Mouse (Mus musculus) G1E (cell line): ENCODE measurements around the gene F12. TPM values are rescaled to one million over a fixed set of nuclear protein-coding genes. Genes with fewer than 3 reads are reported as not detected.
A peak's percentile ranks its signal among the peaks of the same experiment; 100 is the strongest.

Experiments
- ATAC-seq: 2 replicates; pipeline ENCODE4 v1.8.0; 2016; ENCODE audit warnings: mild to moderate bottlenecking; ENCODE audit not compliant: insufficient number of reproducible peaks, poor library complexity, low FRiP score, severe bottlenecking; ENCODE audit errors: extremely low read depth
- DNase-seq: peaks from one replicate; pipeline ENCODE4 v3.0.0; 2012; ENCODE audit warnings: low spot score
- H3K27me3 ChIP-seq: 2 replicates; pipeline ENCODE4 v1.6.1; 2012; ENCODE audit warnings: mild to moderate bottlenecking, low read length, inconsistent platforms; ENCODE audit not compliant: insufficient read depth
- H3K36me3 ChIP-seq: replicated peaks from 2 replicates; pipeline ENCODE3; 2012; ENCODE audit warnings: mild to moderate bottlenecking, inconsistent platforms
- H3K4me1 ChIP-seq: 2 replicates; pipeline ENCODE4 v1.6.1; 2012; ENCODE audit warnings: low read depth, low read length, inconsistent platforms, mixed read lengths; ENCODE audit not compliant: insufficient read depth
- H3K4me3 ChIP-seq: 2 replicates; pipeline ENCODE4 v1.5.1; 2012; ENCODE audit warnings: low read depth, mild to moderate bottlenecking, inconsistent platforms, low read length, moderate library complexity, mixed read lengths
- H3K9me3 ChIP-seq: replicated peaks from 2 replicates; pipeline ENCODE4 v1.6.1; 2012; ENCODE audit warnings: inconsistent platforms
- CTCF ChIP-seq: IDR thresholded peaks from 2 replicates; pipeline ENCODE4 v1.5.1; 2012; ENCODE audit warnings: low read depth, low read length, inconsistent platforms, mixed read lengths
- GATA1 ChIP-seq: IDR thresholded peaks from 2 replicates; pipeline ENCODE4 v1.6.1; 2012; ENCODE audit warnings: borderline replicate concordance, low read length, inconsistent platforms, mixed read lengths
- GATA2 ChIP-seq: IDR thresholded peaks from 2 replicates; pipeline ENCODE4 v1.6.1; 2012; ENCODE audit warnings: low read depth, low read length, inconsistent platforms, borderline replicate concordance
- POLR2AphosphoS5 ChIP-seq: IDR thresholded peaks from 2 replicates; pipeline ENCODE4 v1.6.1; 2012; ENCODE audit warnings: low read depth, low read length, inconsistent platforms; ENCODE audit not compliant: insufficient replicate concordance
- TAL1 ChIP-seq: conservative IDR thresholded peaks from 2 replicates; pipeline ENCODE4 v1.6.1; 2012; ENCODE audit warnings: low read depth, low read length, inconsistent platforms, mixed read lengths
- polyA plus RNA-seq: library from polyadenylated mRNA; stranded (reverse); fragments of >175 nt; gene quantifications from 2 replicates; pipeline ENCODE4 v1.2.3, GENCODE M21; 2012
- total RNA-seq, 2 experiments: library from RNA; stranded (forward) in 1 of 2; stranded (reverse) in 1 of 2; fragments of 200-1000 nt in 1 of 2; fragments of >200 nt in 1 of 2; fragmentation: Nextera tagmentation in 1 of 2; gene quantifications; 2 replicates each; pipeline ENCODE4 v1.2.3; 2014 to 2017

F12 gene
- total and polyA plus RNA-seq, 3 experiments, result 0.05 TPM; not detected in 2

DNA sequence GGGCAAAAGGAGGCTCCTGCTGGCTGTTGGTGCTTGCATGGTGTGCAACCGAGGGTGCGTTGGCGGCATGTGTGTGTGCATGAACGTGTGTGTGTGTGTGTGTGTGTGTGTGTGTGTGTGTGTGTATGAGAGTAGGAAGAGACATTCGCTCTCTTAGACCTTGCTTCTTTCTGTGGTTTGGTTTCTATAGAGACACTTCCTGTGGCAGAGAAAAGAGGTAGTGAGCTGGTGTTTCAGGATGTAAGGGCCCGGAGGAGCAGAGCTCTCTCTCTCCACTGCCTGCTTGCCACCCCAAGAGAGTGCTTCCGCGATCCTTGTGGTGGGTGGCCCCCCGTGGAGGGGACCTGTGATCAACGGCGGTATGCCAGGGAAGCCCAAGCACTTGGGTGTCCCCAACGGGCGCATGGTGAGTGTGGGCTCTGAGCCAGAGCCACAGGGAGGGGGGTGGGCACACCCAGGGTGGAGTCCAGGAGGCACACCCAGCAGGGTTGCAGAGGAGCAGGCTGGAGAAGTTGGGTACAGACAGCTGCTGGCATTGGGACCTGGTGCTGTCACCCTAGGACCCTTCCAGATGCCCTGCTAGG is 57.0 kb downstream of the F12 start, which contains the start of gene Rgs14:
Gene Rgs14, plus strand, starts transcription at position 202 of the 584 bp plus-strand sequence.
- TF ChIP-seq TAL1, result no peak
- Histone ChIP-seq H3K4me3 (peak within 1 kb of the TSS; percentile 72), H3K9me3 (no peaks in the 10 kb centered on the region), H3K4me1 (peaks cover 49% of the 10 kb centered on the region), H3K27me3 (peaks cover 38% of the 10 kb centered on the region), H3K36me3 (peaks cover 11% of the 10 kb centered on the region)
- ATAC-seq, result peak; percentile 87
- DNase-seq, result peak; percentile 84

GRCm38 (mm10) chr13:55368401-55368800 is 58.2 kb downstream of the F12 start:
- no peak for ATAC-seq

More at GRCm38 (mm10) chr13:55368401-55368800, 58.2 kb downstream of the F12 start:
- Histone ChIP-seq H3K36me3 (peaks cover 7% of the 10 kb centered on the region), H3K4me3 (no peak overlapping the region), H3K9me3 (no peaks in the 10 kb centered on the region), H3K27me3 (peaks cover 27% of the 10 kb centered on the region; the same call in 1 of the 2 replicates), H3K4me1 (peaks cover 49% of the 10 kb centered on the region)
- DNase-seq, result no peak
- TF ChIP-seq POLR2AphosphoS5, result no peak
- TF ChIP-seq GATA2, result no peak
- no peak for TF ChIP-seq TAL1
- TF ChIP-seq GATA1, result no peak
- TF ChIP-seq CTCF, result no peak

Other genes starting within 250 kb of the F12 start
- 99.3 and 111 TPM in 2 replicates for gene Nsd1, start 217.0 kb downstream of the F12 start, total RNA-seq (2014; fragmentation: Nextera tagmentation)
- 52.9 and 64.1 TPM in 2 replicates for gene Nsd1, start 217.0 kb downstream of the F12 start, total RNA-seq (2017)
- 11.6 and 14.8 TPM in 2 replicates for gene Nsd1, start 217.0 kb downstream of the F12 start, polyA plus RNA-seq
- 826 and 898 TPM in 2 replicates for gene Prelid1, start 106.3 kb downstream of the F12 start, total RNA-seq (2014; fragmentation: Nextera tagmentation)
- 325 and 333 TPM in 2 replicates for gene Prelid1, start 106.3 kb downstream of the F12 start, total RNA-seq (2017)
- 395 and 733 TPM in 2 replicates for gene Prelid1, start 106.3 kb downstream of the F12 start, polyA plus RNA-seq
- 35.2 and 67.7 TPM in 2 replicates for gene Rab24, start 104.8 kb downstream of the F12 start, total RNA-seq (2014; fragmentation: Nextera tagmentation)
- gene Rab24, start 104.8 kb downstream of the F12 start, total RNA-seq (2017), result 70.2 and 104 TPM in 2 replicates
- 136 and 138 TPM in 2 replicates for gene Rab24, start 104.8 kb downstream of the F12 start, polyA plus RNA-seq
- 0.87 and 33.8 TPM in 2 replicates for gene Mxd3, start 97.0 kb downstream of the F12 start, total RNA-seq (2014; fragmentation: Nextera tagmentation)
- gene Mxd3, start 97.0 kb downstream of the F12 start, total RNA-seq (2017), result 8.3 and 10.8 TPM in 2 replicates
- 3.8 and 4.7 TPM in 2 replicates for gene Mxd3, start 97.0 kb downstream of the F12 start, polyA plus RNA-seq
- 68.4 and 77.7 TPM in 2 replicates for gene Lman2, start 64.0 kb downstream of the F12 start, total RNA-seq (2014; fragmentation: Nextera tagmentation)
- 76.9 and 91.1 TPM in 2 replicates for gene Lman2, start 64.0 kb downstream of the F12 start, total RNA-seq (2017)
- gene Lman2, start 64.0 kb downstream of the F12 start, polyA plus RNA-seq, result 41.1 and 124 TPM in 2 replicates
- 2.2 and 6.4 TPM in 2 replicates for gene Rgs14, start 57.1 kb downstream of the F12 start, total RNA-seq (2014; fragmentation: Nextera tagmentation)
- 10.0 and 10.1 TPM in 2 replicates for gene Rgs14, start 57.1 kb downstream of the F12 start, total RNA-seq (2017)
- gene Rgs14, start 57.1 kb downstream of the F12 start, polyA plus RNA-seq, result 6.0 and 6.6 TPM in 2 replicates
- gene Slc34a1, start 28.6 kb downstream of the F12 start, total RNA-seq (2014; fragmentation: Nextera tagmentation), result not detected in 2 replicates
- gene Slc34a1, start 28.6 kb downstream of the F12 start, total RNA-seq (2017), result 0.06 and 0.93 TPM in 2 replicates
- not detected in 2 replicates for gene Slc34a1, start 28.6 kb downstream of the F12 start, polyA plus RNA-seq
- gene Pfn3, start 11.6 kb downstream of the F12 start, total RNA-seq (2014; fragmentation: Nextera tagmentation), result not detected in 2 replicates
- not detected in 2 replicates for gene Pfn3, start 11.6 kb downstream of the F12 start, total RNA-seq (2017)
- gene Pfn3, start 11.6 kb downstream of the F12 start, polyA plus RNA-seq, result not detected in 2 replicates
- 23.0 and 27.5 TPM in 2 replicates for gene Grk6, start 18.3 kb upstream of the F12 start, total RNA-seq (2014; fragmentation: Nextera tagmentation)
- gene Grk6, start 18.3 kb upstream of the F12 start, total RNA-seq (2017), result 48.9 and 53.9 TPM in 2 replicates
- gene Grk6, start 18.3 kb upstream of the F12 start, polyA plus RNA-seq, result 42.6 and 46.0 TPM in 2 replicates
- 0.53 TPM in 1 of 2 replicates, not detected in the other for gene Prr7, start 37.5 kb upstream of the F12 start, total RNA-seq (2014; fragmentation: Nextera tagmentation)
- 0.44 and 1.6 TPM in 2 replicates for gene Prr7, start 37.5 kb upstream of the F12 start, total RNA-seq (2017)
- 1.6 and 2.7 TPM in 2 replicates for gene Prr7, start 37.5 kb upstream of the F12 start, polyA plus RNA-seq
- not detected in 2 replicates for gene Dbn1, start 61.3 kb upstream of the F12 start, total RNA-seq (2014; fragmentation: Nextera tagmentation)
- 0.23 and 0.33 TPM in 2 replicates for gene Dbn1, start 61.3 kb upstream of the F12 start, total RNA-seq (2017)
- gene Dbn1, start 61.3 kb upstream of the F12 start, polyA plus RNA-seq, result 0.25 and 0.30 TPM in 2 replicates
- gene Pdlim7, start 86.9 kb upstream of the F12 start, total RNA-seq (2014; fragmentation: Nextera tagmentation), result 19.9 and 20.0 TPM in 2 replicates
- gene Pdlim7, start 86.9 kb upstream of the F12 start, total RNA-seq (2017), result 8.5 and 13.5 TPM in 2 replicates
- 52.5 and 61.7 TPM in 2 replicates for gene Pdlim7, start 86.9 kb upstream of the F12 start, polyA plus RNA-seq
- 1.6 and 1.7 TPM in 2 replicates for gene Dok3, start 102.5 kb upstream of the F12 start, total RNA-seq (2014; fragmentation: Nextera tagmentation)
- gene Dok3, start 102.5 kb upstream of the F12 start, total RNA-seq (2017), result 8.4 and 8.8 TPM in 2 replicates
- gene Dok3, start 102.5 kb upstream of the F12 start, polyA plus RNA-seq, result 11.6 and 14.4 TPM in 2 replicates
- 51.5 and 60.8 TPM in 2 replicates for gene Ddx41, start 109.9 kb upstream of the F12 start, total RNA-seq (2014; fragmentation: Nextera tagmentation)
- 59.1 and 67.7 TPM in 2 replicates for gene Ddx41, start 109.9 kb upstream of the F12 start, total RNA-seq (2017)
- 101 and 104 TPM in 2 replicates for gene Ddx41, start 109.9 kb upstream of the F12 start, polyA plus RNA-seq
- 54.4 and 65.4 TPM in 2 replicates for gene Fam193b, start 144.3 kb upstream of the F12 start, total RNA-seq (2014; fragmentation: Nextera tagmentation)
- 23.3 and 25.8 TPM in 2 replicates for gene Fam193b, start 144.3 kb upstream of the F12 start, total RNA-seq (2017)
- gene Fam193b, start 144.3 kb upstream of the F12 start, polyA plus RNA-seq, result 57.3 and 68.0 TPM in 2 replicates
- gene Tmed9, start 146.9 kb upstream of the F12 start, total RNA-seq (2014; fragmentation: Nextera tagmentation), result 46.5 and 56.7 TPM in 2 replicates
- gene Tmed9, start 146.9 kb upstream of the F12 start, total RNA-seq (2017), result 100 and 102 TPM in 2 replicates
- gene Tmed9, start 146.9 kb upstream of the F12 start, polyA plus RNA-seq, result 149 and 172 TPM in 2 replicates
- 7.4 and 10.6 TPM in 2 replicates for gene B4galt7, start 173.1 kb upstream of the F12 start, total RNA-seq (2014; fragmentation: Nextera tagmentation)
- gene B4galt7, start 173.1 kb upstream of the F12 start, total RNA-seq (2017), result 16.7 and 17.6 TPM in 2 replicates
- gene B4galt7, start 173.1 kb upstream of the F12 start, polyA plus RNA-seq, result 15.2 and 15.4 TPM in 2 replicates
- gene Caml, start 196.2 kb upstream of the F12 start, total RNA-seq (2014; fragmentation: Nextera tagmentation), result 27.2 and 27.4 TPM in 2 replicates
- 33.8 and 37.2 TPM in 2 replicates for gene Caml, start 196.2 kb upstream of the F12 start, total RNA-seq (2017)
- gene Caml, start 196.2 kb upstream of the F12 start, polyA plus RNA-seq, result 24.5 and 25.2 TPM in 2 replicates
- 86.6 and 93.9 TPM in 2 replicates for gene Ddx46, start 208.2 kb upstream of the F12 start, total RNA-seq (2014; fragmentation: Nextera tagmentation)
- 92.4 and 129 TPM in 2 replicates for gene Ddx46, start 208.2 kb upstream of the F12 start, total RNA-seq (2017)
- 29.9 and 38.6 TPM in 2 replicates for gene Ddx46, start 208.2 kb upstream of the F12 start, polyA plus RNA-seq